Mouse (Mus musculus): Measurements from ENCODE around the gene Csf2rb.

Csf2rb gene

DNA sequence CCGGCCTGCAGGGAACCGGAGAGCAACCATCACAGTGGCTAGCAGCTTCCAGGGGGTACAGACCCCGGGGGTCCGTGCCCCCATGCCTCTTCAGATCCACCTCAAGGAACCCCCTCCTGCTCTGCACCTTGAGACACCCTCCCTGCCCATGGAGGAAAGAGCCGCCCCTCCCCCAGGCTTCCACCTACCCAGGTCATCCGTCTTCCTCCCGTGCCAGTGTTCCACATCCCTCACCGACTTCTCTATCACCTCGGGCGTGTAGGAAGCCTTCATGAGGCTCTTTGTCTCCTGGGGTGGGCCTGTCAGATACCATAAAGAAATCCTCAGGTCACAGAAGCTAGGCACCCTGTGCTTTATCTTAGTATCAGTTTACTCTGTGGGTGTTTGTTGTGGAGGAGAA is 53.0 kb downstream of the Csf2rb start:
- no peak for DNase-seq (ENCODE audit: low read depth)

DNA sequence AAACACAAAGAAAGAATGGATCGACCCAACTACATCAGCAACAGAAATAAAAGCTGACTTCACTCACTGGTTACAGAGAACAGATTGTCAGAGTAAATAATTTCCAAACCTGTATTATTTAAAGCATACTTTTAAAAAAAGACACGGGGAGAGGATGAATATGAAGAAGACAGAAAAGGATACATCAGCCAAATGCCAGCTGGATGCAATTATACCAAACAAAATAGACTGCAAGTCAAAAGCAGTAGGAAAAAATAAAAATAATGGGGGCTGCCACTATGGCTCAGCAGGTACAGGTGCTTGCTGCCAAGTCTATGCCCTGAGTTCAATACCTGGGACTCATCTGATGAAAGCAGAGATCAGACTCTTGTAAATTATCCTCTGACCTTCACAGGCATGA is 54.7 kb downstream of the Csf2rb start:
- DNase-seq (ENCODE audit: low read depth): no peak

DNA sequence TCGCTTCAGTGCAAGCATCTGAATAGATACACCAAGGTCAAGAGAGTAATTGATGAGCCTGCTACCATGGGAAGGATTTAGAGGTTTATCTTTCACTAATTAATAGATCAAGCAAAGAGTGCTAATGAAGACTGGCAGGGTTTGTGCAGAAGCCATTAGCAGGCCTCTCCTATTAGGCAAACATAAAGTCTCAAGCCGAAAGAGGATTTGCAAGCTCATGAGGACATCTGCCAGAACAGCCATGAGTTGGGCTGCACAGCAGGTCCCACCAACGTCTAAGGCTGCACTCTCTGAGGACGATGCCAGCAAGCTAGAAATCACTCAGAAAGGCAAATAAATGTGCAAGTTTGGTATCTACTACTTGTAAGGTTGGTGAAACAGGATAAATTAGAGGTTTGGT is 55.2 kb downstream of the Csf2rb start:
- no peak for DNase-seq (ENCODE audit: low read depth)

DNA sequence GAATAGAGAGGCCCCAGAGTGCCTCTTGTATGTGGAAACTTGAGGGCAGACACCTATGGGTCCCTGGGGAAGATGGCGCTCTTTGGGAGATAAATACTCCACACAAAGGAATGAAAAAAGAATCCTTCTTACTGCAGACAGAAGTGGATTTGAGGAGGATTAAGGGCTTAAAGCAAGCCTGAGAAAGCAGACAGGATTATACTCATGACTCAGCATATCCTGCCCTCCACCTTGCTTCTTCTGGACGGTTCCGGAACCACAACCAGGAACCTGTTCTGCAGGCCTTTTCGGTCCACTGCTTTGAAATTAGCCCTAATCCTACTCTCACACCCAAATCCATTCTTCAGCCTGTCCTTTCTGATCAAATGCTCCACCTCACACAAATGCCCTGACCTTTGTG is 56.6 kb downstream of the Csf2rb start:
- no peak for DNase-seq (ENCODE audit: low read depth)

DNA sequence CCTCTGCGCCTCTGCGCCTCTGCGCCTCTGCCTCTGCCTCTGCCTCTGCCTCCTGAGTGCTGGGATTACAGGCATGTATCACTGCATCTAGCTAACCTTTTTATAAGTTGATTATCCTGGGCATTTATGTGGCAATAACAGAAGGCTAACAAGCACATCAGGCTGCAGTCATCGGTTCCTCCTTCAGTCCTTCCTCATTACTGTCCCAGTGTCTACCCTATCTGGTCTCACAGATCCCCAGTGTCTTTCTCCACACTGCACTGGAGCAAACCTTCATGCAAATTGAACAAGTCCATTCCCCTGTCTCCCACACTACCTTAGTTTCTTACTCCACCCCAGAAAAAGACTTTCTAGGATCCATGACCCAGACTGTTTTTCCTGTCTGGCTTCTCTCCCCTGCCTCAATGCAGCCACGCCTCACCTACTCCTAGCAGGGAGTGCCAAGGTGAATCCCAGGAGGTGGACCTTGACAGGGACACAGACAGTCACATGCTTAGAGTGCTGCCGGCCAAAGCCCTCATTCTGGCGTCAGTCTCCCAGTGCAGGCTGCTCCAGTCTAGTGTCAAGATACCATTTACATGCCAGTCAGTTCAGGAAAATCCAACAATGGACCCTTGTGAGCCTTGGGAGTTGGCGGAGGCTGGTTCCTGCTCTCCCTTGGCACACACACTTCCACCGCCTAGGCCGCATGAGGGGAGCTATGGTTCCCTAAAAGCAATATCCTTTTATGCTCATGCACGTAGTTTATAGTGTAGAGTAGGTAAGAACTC is 58.1 kb downstream of the Csf2rb start:
- no peak for DNase-seq (ENCODE audit: low read depth)

DNA sequence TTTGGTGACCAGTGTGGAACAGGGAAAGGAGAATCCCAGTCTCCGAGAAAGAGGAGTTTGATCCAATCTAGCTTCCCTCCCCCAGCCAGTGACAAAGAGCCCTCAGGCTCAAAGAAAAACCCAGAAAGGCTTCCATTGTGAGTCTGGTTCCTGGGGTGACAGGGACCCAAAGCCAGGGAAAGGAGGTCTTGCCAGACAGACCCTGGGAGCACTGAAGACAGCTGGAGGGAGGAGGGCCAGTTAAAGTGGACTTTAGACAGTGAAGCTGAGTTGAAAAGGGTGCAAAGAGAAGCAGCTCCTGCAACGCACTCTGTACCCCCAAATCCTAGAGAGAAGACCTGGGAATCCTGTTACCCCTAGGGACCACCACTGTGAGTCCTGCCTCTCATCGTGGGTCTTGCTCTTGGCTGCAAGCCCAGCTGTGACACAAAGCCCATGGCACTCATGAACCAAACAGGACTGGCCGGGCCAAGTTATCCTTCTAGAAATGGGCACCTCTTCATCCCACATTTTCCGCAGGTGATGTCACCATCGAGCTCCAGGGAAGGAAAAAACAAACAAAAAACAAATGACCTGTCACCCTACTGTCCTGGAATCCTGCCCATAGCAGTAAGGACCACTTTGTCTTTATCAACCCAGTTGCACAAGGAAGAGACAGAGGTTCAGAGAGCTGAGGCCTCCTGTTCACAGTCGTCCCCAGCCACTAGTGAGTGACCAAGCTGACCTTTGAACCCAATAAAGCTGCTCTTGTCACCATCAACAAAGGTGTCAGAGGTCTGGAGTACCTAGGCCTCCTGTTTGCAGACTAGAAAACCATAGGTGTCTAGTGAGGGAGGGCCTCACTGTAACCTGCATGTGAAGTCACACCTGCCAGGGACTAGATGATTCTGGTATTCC is 58.9 kb downstream of the Csf2rb start:
- no peak for DNase-seq (ENCODE audit: low read depth)

DNA sequence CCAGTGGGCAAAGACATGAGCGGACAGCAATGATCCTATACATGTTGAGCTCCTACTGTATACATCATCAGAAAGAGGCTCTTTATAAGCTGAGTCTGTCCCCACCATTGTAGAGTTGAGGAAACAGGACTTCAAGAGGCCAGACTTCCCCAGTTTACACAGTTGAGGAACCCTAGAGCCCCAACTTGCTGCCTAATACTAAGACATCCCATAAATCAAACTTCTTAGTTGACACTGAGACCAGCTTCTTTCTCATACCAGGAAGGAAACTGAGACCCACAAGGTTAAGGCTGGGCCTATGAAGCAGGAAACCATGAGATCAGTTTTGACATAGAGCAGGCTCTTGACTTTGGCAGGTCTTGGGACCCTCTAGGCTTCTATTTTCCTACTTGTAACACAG is 60.0 kb downstream of the Csf2rb start:
- no peak for DNase-seq (ENCODE audit: low read depth)

DNA sequence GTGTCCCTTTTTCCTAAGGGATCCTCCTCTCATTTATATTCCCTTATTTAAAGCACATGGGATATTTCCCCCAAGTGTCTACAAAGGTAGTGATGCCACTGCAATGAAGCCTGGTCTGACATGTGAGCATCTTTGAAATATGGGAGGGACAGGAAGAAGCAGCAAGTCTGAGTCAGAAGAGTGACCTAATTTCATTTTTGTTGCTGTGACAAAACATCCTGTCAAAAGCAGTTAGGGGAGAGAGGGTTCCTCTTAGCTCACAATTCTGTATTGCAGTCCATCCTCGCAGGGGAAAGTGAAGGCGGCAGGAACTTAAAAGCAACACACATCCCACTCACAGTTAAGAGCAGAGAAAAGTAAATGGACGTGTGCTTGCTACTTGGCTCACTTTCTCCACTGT is 65.3 kb downstream of the Csf2rb start:
- DNase-seq (ENCODE audit: low read depth): peak; percentile 52

DNA sequence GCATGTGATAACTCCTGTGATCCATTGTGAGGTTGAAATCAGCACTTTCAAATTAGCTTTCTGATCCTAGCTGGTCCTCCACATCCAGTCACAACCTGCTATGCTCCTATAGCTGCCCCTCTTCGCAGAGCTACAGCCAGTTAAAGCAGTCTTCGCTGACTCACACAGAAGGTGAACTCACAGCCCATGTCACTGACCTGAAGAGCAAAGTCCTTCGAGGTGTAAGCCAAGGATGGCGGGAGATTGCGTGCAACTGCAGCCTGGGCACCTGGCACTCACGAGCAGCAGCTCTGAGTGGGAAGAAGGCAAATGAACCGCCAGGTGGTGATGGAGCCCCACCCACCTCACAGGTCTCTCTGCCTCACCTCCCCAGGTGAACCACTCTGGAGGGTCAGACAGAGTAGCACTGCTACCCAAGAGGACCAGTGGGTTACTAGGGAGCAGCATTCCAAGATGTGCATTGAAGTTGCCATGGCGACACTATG is 70.0 kb downstream of the Csf2rb start, which contains the start of gene Tex33:
Tex33 (minus strand) TSS at position 435 of the 485 bp plus-strand sequence.
- DNase-seq (ENCODE audit: low read depth): no peak

DNA sequence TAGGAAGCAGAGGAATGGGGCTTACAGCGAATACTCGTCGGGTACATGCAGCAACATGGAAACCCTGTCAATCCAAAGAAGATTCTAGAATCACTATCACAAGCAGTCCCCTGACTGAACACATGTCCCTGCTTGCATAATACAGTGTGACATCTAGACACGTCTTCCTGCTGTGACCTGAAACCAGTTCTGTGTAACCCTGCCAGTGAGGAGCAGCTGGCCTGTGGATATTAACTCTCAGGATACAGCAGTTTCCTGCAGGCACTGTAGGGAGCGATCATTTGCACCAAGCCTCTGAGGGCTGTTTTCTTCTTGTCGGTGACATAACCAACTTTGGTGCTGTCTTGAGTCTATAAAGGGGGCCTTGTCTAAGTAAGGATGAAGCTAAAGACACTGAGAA is 75.8 kb downstream of the Csf2rb start:
- DNase-seq (ENCODE audit: low read depth): no peak

DNA sequence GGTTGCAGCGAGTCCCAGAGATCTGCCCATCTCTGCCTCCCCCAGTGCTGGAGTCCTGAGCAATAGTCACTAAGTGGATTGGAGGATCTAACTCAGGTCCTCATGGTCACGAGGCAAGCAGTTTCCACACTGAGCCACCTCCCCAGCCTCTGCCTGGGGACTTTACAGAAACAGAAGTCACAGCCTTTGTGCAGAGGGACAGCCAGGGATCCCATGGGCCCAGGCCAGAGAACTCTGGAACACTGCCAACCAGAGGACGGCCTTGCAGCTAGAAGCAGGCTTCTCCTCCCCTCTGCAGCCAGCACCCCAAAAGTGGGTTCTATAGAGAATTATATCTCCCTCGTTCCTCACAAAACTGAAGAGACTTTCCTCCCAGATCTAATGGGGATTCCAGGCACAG is 76.4 kb downstream of the Csf2rb start:
- DNase-seq (ENCODE audit: low read depth): no peak

DNA sequence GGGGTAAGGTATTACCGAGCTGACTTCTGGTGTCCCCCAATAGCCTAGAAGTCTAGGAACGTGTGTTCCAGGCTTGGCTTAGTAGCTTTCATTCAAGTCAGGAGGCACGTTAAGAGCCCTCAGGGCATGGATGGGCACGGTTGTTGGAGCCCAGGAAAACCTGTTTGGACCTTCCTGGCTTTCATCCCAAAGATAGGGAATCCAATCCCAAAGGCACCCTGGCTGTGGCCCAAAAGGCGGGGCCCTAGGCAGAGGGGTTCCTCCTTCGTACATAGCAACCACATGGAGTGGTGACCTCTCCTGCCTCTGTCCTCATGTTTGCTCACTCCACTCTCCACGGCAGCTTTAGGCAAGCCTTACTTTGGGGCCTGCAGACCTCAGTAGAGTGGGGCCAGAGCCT is 76.9 kb downstream of the Csf2rb start:
- DNase-seq (ENCODE audit: low read depth): no peak

DNA sequence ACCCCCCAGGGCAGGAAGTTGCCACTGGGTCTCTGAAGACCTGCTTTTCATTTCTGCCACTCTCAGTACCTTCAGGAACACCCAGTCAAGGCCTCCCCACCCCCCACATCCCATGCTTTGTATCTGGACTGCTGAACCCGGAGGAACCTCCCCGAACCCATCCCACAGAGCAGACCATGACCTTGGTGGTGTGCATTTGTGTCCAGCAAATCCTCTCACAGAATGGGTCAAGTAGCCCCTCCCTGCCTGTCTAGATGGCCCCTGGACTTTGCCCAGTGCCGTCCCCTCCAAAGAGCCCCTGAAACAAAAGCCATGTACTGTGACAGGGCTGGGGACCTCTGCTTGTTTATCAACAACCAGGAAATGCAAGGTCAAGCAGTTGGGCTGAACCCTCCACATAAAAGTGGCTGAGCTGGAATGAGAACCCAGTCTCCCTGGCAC is 77.8 kb downstream of the Csf2rb start:
- DNase-seq (ENCODE audit: low read depth): no peak

Measured in induced T-regulatory cell, adult 2 months (primary cell).